Mouse (Mus musculus) G1E (cell line): Measurements from ENCODE around the gene Cd3e.

Experiments
- CTCF ChIP-seq: IDR thresholded peaks from 2 replicates; pipeline ENCODE4 v1.5.1; 2012; ENCODE audit warnings: low read depth, low read length, inconsistent platforms, mixed read lengths
- GATA2 ChIP-seq: IDR thresholded peaks from 2 replicates; pipeline ENCODE4 v1.6.1; 2012; ENCODE audit warnings: low read depth, low read length, inconsistent platforms, borderline replicate concordance

DNA sequence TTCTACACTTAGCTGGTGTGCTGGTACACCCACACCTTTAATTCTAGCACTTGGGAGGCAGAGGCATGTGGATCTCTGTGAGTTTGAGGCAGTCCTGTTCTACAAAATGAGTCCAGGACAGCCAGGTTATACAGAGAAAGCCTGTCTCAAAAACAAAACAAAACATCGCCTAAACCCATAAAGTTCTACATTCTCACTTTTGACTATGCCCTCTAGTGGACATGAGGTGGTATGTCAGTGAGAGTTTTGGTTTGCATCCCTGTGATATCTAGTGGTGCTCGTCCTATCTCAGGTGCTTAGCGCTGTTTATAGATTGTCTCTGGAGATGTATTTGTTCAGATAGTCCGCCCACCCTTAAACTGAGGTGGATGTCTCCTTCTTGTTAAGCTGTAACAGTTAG lies 39.1 kb upstream of the Cd3e start:
- TF ChIP-seq CTCF (peak; percentile 61), GATA2 (no peak)
